ENCODE assay signal across 7 mouse cellular contexts in the genomic region with DNA sequence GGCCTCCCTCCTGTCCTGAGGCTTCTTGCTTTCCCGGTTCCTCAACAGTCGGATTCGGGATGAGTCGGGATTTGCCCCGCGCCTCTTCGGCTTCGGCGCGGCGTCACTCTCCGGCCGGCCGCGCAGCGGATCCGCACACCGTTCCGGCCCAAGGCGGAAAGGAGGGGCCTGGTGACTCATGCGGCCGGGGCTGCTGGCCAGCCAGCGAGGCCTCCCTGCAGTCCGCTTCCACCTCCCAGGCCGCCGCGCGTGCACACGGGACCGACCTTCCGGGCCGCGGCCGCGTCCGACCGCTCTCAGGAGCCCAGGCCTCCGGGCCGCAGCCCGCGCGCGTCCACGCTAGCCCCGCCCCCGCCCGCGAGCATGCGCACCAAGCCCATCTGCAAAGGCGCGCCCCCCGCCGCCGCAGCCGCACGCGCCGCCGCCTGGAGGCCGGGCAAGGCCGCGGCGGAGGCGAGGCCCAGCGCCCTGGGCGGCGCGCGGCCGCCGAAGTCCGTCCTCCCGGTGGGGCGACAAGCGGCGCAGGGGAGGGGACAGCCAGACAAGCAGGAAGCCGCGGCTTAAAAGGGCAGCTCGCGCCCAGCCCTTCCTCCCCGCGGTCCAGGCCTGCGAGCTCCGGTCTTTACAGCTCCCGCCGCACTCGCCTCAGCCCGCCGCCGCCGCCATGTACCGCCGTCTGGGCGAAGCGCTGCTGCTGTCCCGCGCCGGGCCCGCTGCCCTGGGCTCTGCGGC. TPM values are rescaled to one million over a fixed set of nuclear protein-coding genes. Genes with fewer than 3 reads are reported as not detected.
DNase-seq lines count a peak whose midpoint lies in the region; ATAC-seq lines count a peak whose summit lies in the region.

Shld2 (minus strand) TSS at position 260 of the 732 bp plus-strand sequence.
Glud1 (plus strand) TSS at position 494 of the 732 bp plus-strand sequence.

- peak within 1 kb of the TSS; percentile 82 for H3K4me2 ChIP-seq in midbrain, embryonic 13.5 days (replicated peaks)

- H3K9ac ChIP-seq in midbrain, embryonic 13.5 days (replicated peaks), result peak within 1 kb of the TSS; percentile 96

- peak within 1 kb of the TSS; percentile 97 for H3K27ac ChIP-seq in embryonic facial prominence, embryonic 10.5 days (replicated peaks)
- H3K27ac ChIP-seq in limb, embryonic 10.5 days, result peak within 1 kb of the TSS; percentile 98
- peak within 1 kb of the TSS; percentile 97 for H3K27ac ChIP-seq in midbrain, embryonic 13.5 days

- H3K36me3 ChIP-seq in embryonic facial prominence, embryonic 10.5 days (replicated peaks), result peaks cover 5% of the 10 kb centered on the region
- H3K36me3 ChIP-seq in limb, embryonic 10.5 days, result peaks cover 7% of the 10 kb centered on the region
- H3K36me3 ChIP-seq in midbrain, embryonic 13.5 days, result no peaks in the 10 kb centered on the region

- ATAC-seq in granulocyte monocyte progenitor cell, adult 5-6 weeks (replicated peaks; ENCODE audit: poor library complexity, severe bottlenecking), result peak; percentile 80
- ATAC-seq in midbrain, embryonic 13.5 days, result peak; percentile 97

- peaks cover 23% of the 10 kb centered on the region for H3K4me1 ChIP-seq in embryonic facial prominence, embryonic 10.5 days
- H3K4me1 ChIP-seq in limb, embryonic 10.5 days, result peaks cover 18% of the 10 kb centered on the region
- H3K4me1 ChIP-seq in midbrain, embryonic 13.5 days (replicated peaks), result peaks cover 32% of the 10 kb centered on the region

- WGBS in embryonic facial prominence, embryonic 10.5 days, result under 1% methylated on average over 100 of the region's 100 CpGs
- under 1% methylated on average over 97 of the region's 100 CpGs for WGBS in limb, embryonic 10.5 days
- WGBS in midbrain, embryonic 13.5 days, result under 1% methylated on average over 46 of the region's 100 CpGs

- DNase-seq in adrenal gland, postnatal 10 days, result peak; percentile 99
- peak; percentile 98 for DNase-seq in embryonic facial prominence, embryonic 10.5 days (ENCODE audit: low spot score)
- DNase-seq in kidney, adult 11 months, result peak; percentile 98
- DNase-seq in limb, embryonic 10.5 days (ENCODE audit: low spot score), result peak; percentile 97
- peak; percentile 83 for DNase-seq in spleen, adult 12 weeks (ENCODE audit: low spot score)

- no peaks in the 10 kb centered on the region for H3K27me3 ChIP-seq in embryonic facial prominence, embryonic 10.5 days (replicated peaks; ENCODE audit: low read depth, poor library complexity, severe bottlenecking)
- no peaks in the 10 kb centered on the region for H3K27me3 ChIP-seq in limb, embryonic 10.5 days (ENCODE audit: low read depth, poor library complexity, severe bottlenecking)
- H3K27me3 ChIP-seq in midbrain, embryonic 13.5 days, result no peaks in the 10 kb centered on the region

- peak within 1 kb of the TSS; percentile 92 for H3K4me3 ChIP-seq in embryonic facial prominence, embryonic 10.5 days
- H3K4me3 ChIP-seq in limb, embryonic 10.5 days, result peak within 1 kb of the TSS; percentile 91
- H3K4me3 ChIP-seq in midbrain, embryonic 13.5 days (replicated peaks), result peak within 1 kb of the TSS; percentile 97

- no peaks in the 10 kb centered on the region for H3K9me3 ChIP-seq in embryonic facial prominence, embryonic 10.5 days
- no peaks in the 10 kb centered on the region for H3K9me3 ChIP-seq in limb, embryonic 10.5 days (replicated peaks)
- H3K9me3 ChIP-seq in midbrain, embryonic 13.5 days, result no peaks in the 10 kb centered on the region

RNA-seq across cellular contexts. Expression of gene Shld2, which starts in this region (rescaled TPM):
- total RNA-seq in adrenal gland, postnatal 10 days (2021), result 10 to 100 TPM; 10.5 to 13.8 TPM
- 7.5 and 8.3 TPM in 2 replicates for polyA plus RNA-seq in embryonic facial prominence, embryonic 10.5 days (2016; fragmentation: Nextera tagmentation; extraction: Ambion mirVana)
- total RNA-seq in granulocyte monocyte progenitor cell, adult 5-6 weeks (2014; fragmentation: Nextera tagmentation), result 6.6 and 16.8 TPM in 2 replicates
- 7.9 and 17.8 TPM in 2 replicates for total RNA-seq in granulocyte monocyte progenitor cell, adult 5-6 weeks (2017)
- polyA plus RNA-seq in limb, embryonic 10.5 days (2016; fragmentation: Nextera tagmentation; extraction: Ambion mirVana), result 9.6 and 10.0 TPM in 2 replicates
- 6.4 and 7.2 TPM in 2 replicates for polyA plus RNA-seq in midbrain, embryonic 13.5 days (2015; fragmentation: Nextera tagmentation; extraction: Ambion mirVana)

RNA-seq across cellular contexts. Expression of gene Glud1, which starts in this region (rescaled TPM):
- total RNA-seq in adrenal gland, postnatal 10 days (2021), result 100 to 1,000 TPM; 309 to 414 TPM
- 70.0 and 76.1 TPM in 2 replicates for polyA plus RNA-seq in embryonic facial prominence, embryonic 10.5 days (2016; fragmentation: Nextera tagmentation; extraction: Ambion mirVana)
- 127 and 141 TPM in 2 replicates for total RNA-seq in granulocyte monocyte progenitor cell, adult 5-6 weeks (2014; fragmentation: Nextera tagmentation)
- 180 and 222 TPM in 2 replicates for total RNA-seq in granulocyte monocyte progenitor cell, adult 5-6 weeks (2017)
- 67.6 and 74.6 TPM in 2 replicates for polyA plus RNA-seq in limb, embryonic 10.5 days (2016; fragmentation: Nextera tagmentation; extraction: Ambion mirVana)
- 79.2 and 91.7 TPM in 2 replicates for polyA plus RNA-seq in midbrain, embryonic 13.5 days (2015; fragmentation: Nextera tagmentation; extraction: Ambion mirVana)

Comparison
In these comparisons a context has a peak if more than half of its experiments do, and no peak if none do; other contexts are left out.
1. Peak in every context shown above with its lines: DNase-seq, ATAC-seq, H3K4me3 ChIP-seq and H3K27ac ChIP-seq.